Mouse (Mus musculus): ENCODE results near the gene Tmem87b. TPM values are rescaled to one million over a fixed set of nuclear protein-coding genes. Genes with fewer than 3 reads are reported as not detected.

The Tmem87b gene
- 10 to 100 TPM; 24.5 to 24.6 TPM for total RNA-seq (2021)

- DNase-seq: peak; percentile 99
Measured at GRCm38 (mm10) chr2:128817786-128818681, at the start of gene Tmem87b. Gene Tmem87b, plus strand, starts transcription at chr2:128818118.

GRCm38 (mm10) chr2:128768545-128769247 is 49.2 kb upstream of the Tmem87b start:
- DNase-seq: no peak

- no peak for DNase-seq
Measured at GRCm38 (mm10) chr2:128770557-128770956, 47.4 kb upstream of the Tmem87b start.

- no peak for DNase-seq
Measured at GRCm38 (mm10) chr2:128771048-128771447, 46.9 kb upstream of the Tmem87b start.

GRCm38 (mm10) chr2:128771750-128772338 is 46.1 kb upstream of the Tmem87b start:
- no peak for DNase-seq

- no peak for DNase-seq
Measured at GRCm38 (mm10) chr2:128782231-128782630, 35.7 kb upstream of the Tmem87b start.

- no peak for DNase-seq
Measured at GRCm38 (mm10) chr2:128783660-128784345, 34.1 kb upstream of the Tmem87b start.

- no peak for DNase-seq
Measured at GRCm38 (mm10) chr2:128784814-128785213, 33.1 kb upstream of the Tmem87b start.

GRCm38 (mm10) chr2:128786341-128786740 is 31.6 kb upstream of the Tmem87b start:
- DNase-seq: no peak

GRCm38 (mm10) chr2:128786795-128787194 is 31.1 kb upstream of the Tmem87b start:
- no peak for DNase-seq

- DNase-seq: no peak
Measured at GRCm38 (mm10) chr2:128787805-128788204, 30.1 kb upstream of the Tmem87b start.

- no peak for DNase-seq
Measured at GRCm38 (mm10) chr2:128790875-128791614, 26.9 kb upstream of the Tmem87b start.

GRCm38 (mm10) chr2:128793958-128794357 is 24.0 kb upstream of the Tmem87b start:
- DNase-seq: no peak

- no peak for DNase-seq
Measured at GRCm38 (mm10) chr2:128796463-128796862, 21.5 kb upstream of the Tmem87b start.

- no peak for DNase-seq
Measured at GRCm38 (mm10) chr2:128803441-128803840, 14.5 kb upstream of the Tmem87b start.

- DNase-seq: no peak
Measured at GRCm38 (mm10) chr2:128805341-128805740, 12.6 kb upstream of the Tmem87b start.

GRCm38 (mm10) chr2:128806561-128806960 is 11.4 kb upstream of the Tmem87b start:
- no peak for DNase-seq

- DNase-seq: no peak
Measured at GRCm38 (mm10) chr2:128812761-128813160, 5.2 kb upstream of the Tmem87b start.

- no peak for DNase-seq
Measured at GRCm38 (mm10) chr2:128816311-128816710, 1.6 kb upstream of the Tmem87b start.

- DNase-seq: no peak
Measured at GRCm38 (mm10) chr2:128816916-128817315, 1.0 kb upstream of the Tmem87b start.

- DNase-seq: peak; percentile 69
Measured at GRCm38 (mm10) chr2:128817387-128817785, 532 bp upstream of the Tmem87b start.
